In the genomic region with DNA sequence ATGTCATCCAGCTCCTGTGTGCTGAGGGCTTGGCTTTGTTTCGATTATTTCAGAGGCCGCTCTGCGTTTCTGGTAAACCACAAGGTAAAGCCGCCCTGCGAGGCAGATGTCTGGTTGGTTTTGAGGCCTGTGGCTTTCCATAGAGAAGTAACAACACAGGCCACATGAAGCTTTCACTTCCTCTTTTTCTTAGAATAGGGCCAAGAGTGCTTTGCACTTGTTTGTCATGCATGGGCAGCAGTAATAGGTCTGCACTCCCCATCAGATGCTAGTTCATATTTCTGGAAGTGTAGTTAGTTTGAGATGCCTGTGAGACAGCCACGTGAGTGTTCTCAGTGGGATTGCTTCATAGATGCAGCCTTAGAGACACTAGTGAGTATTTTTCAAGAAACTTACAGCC, we compare ENCODE assay signal across 11 mouse cellular contexts.
DNase-seq lines count a peak whose midpoint lies in the region; ATAC-seq lines count a peak whose summit lies in the region.
"Had no signal": no experiment of that assay in that cellular context is flagged by ENCODE, and none has a peak within 500 bp of the region (broad histone marks: within the 10 kb centered on the region; RNA-seq: fewer than 3 reads in every experiment).

No protein-coding gene starts in this region.

- no peaks in the 10 kb centered on the region for H3K9me3 ChIP-seq in forebrain, embryonic 11.5 days (ENCODE audit: control insufficient read depth, low read length)
- H3K9me3 ChIP-seq: neural tube, embryonic 12.5 days had no signal

- H3K4me3 ChIP-seq in forebrain, embryonic 11.5 days (ENCODE audit: low read depth, low read length): no peak overlapping the region
- H3K4me3 ChIP-seq: neural tube, embryonic 12.5 days had no signal

- DNase-seq in gastrocnemius, postnatal 25 days: peak; percentile 43
- DNase-seq in gastrocnemius, adult 8-10 months (ENCODE audit: low spot score in 2 of 2): no peak
- peak; percentile 98 for DNase-seq in 416B (ENCODE audit: low read depth)
- DNase-seq in monocyte, adult 2 months (ENCODE audit: low read depth in 1 of 2, low spot score in 2 of 2): peak; percentile 78 to 80
- no peak for DNase-seq in forebrain, embryonic 11.5 days (ENCODE audit: low spot score)
- DNase-seq in ovary, adult 18-20 months (ENCODE audit: low spot score): no peak
- DNase-seq: cerebellum, adult 2 months; gastrocnemius, postnatal 10 days had no signal

- ATAC-seq in granulocyte monocyte progenitor cell, adult 5-6 weeks (replicated peaks; ENCODE audit: poor library complexity, severe bottlenecking): peak; percentile 75
- no peak for ATAC-seq in forebrain, embryonic 11.5 days (replicated peaks; ENCODE audit: low FRiP score)
- no peak for ATAC-seq in erythroid progenitor cell, adult 5-6 weeks (replicated peaks; ENCODE audit: low FRiP score, poor library complexity, severe bottlenecking)

- no peak overlapping the region for H3K9ac ChIP-seq in forebrain, embryonic 11.5 days (ENCODE audit: low read length)
- H3K9ac ChIP-seq: neural tube, embryonic 12.5 days had no signal

- no peaks in the 10 kb centered on the region for H3K27me3 ChIP-seq in forebrain, embryonic 11.5 days (ENCODE audit: control insufficient read depth, insufficient read depth, low read length)
- H3K27me3 ChIP-seq: neural tube, embryonic 12.5 days had no signal

- no peaks in the 10 kb centered on the region for H3K36me3 ChIP-seq in forebrain, embryonic 11.5 days (ENCODE audit: control insufficient read depth, insufficient read depth, low read length)
- H3K36me3 ChIP-seq: neural tube, embryonic 12.5 days had no signal

- H3K27ac ChIP-seq in forebrain, embryonic 11.5 days (ENCODE audit: low read depth, low read length): no peak overlapping the region
- H3K27ac ChIP-seq: neural tube, embryonic 12.5 days had no signal

- H3K4me1 ChIP-seq in forebrain, embryonic 11.5 days (replicated peaks; ENCODE audit: control insufficient read depth, insufficient read depth, low read length): peaks cover 15% of the 10 kb centered on the region

- no peak overlapping the region for H3K4me2 ChIP-seq in forebrain, embryonic 11.5 days (ENCODE audit: low read depth, low read length, severe bottlenecking)
- H3K4me2 ChIP-seq: neural tube, embryonic 12.5 days had no signal

- 93% methylated on average over 6 of the region's 6 CpGs for WGBS in forebrain, embryonic 11.5 days

Comparison
In these comparisons a context has a peak if more than half of its experiments do, and no peak if none do; other contexts are left out.
1. DNase-seq: peak in gastrocnemius, postnatal 25 days (single experiment), 416B (single experiment) and monocyte, adult 2 months (2 of 2); none in gastrocnemius, adult 8-10 months (0 of 2), forebrain, embryonic 11.5 days (single experiment) and ovary, adult 18-20 months (single experiment).